Mouse (Mus musculus): ENCODE data around the gene Ufsp2. TPM values are rescaled to one million over a fixed set of nuclear protein-coding genes. Genes with fewer than 3 reads are reported as not detected.

Gene Ufsp2
- polyA plus RNA-seq, 1 experiment from 2014 or later = 93.0 TPM

- H3K9me3 ChIP-seq = no peaks in the 10 kb centered on the region
- 40% methylated on average over 4 of the region's 4 CpGs for WGBS
- no peak overlapping the region for H3K4me2 ChIP-seq (replicated peaks)
- no peak overlapping the region for H3K27ac ChIP-seq
- no peak overlapping the region for H3K4me3 ChIP-seq
- H3K9ac ChIP-seq = no peak overlapping the region
- H3K36me3 ChIP-seq = no peaks in the 10 kb centered on the region
- peaks cover 7% of the 10 kb centered on the region; the same call in 1 of the 2 replicates for H3K4me1 ChIP-seq
- no peak for ATAC-seq (ENCODE audit: low FRiP score, low read depth)
- no peaks in the 10 kb centered on the region for H3K27me3 ChIP-seq
Observed at GRCm38 (mm10) chr8:46024392-46024791, 49.1 kb downstream of the Ufsp2 start.

DNA sequence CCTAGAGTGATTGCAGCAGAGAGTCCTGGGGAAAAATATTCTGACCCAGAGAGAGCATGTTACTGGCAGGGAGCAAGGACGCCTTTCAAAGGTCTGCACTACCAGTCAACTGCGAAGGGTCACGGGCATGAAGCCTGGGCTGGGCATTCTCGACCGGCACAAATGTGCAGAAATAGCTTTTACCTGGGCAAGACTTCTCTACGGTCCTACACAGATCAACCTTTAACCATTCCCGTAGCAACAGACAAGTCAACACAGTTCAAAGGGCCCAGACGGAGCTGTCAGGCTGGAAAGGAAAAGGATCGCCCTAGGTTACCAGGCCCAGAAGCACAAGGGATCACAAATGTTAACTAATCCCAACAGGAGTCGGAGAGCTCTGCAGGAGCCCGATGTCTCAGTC lies 60.9 kb downstream of the Ufsp2 start:
- 75% methylated on average over 11 of the region's 11 CpGs for WGBS
- no peak overlapping the region for H3K9ac ChIP-seq
- no peak overlapping the region for H3K4me2 ChIP-seq (replicated peaks)
- H3K36me3 ChIP-seq = peaks cover 29% of the 10 kb centered on the region
- H3K27ac ChIP-seq = no peak overlapping the region
- H3K4me3 ChIP-seq = no peak overlapping the region
- ATAC-seq (ENCODE audit: low FRiP score, low read depth) = no peak
- peaks cover 5% of the 10 kb centered on the region; the same call in 1 of the 2 replicates for H3K4me1 ChIP-seq
- no peaks in the 10 kb centered on the region for H3K9me3 ChIP-seq
- H3K27me3 ChIP-seq = no peaks in the 10 kb centered on the region

DNA sequence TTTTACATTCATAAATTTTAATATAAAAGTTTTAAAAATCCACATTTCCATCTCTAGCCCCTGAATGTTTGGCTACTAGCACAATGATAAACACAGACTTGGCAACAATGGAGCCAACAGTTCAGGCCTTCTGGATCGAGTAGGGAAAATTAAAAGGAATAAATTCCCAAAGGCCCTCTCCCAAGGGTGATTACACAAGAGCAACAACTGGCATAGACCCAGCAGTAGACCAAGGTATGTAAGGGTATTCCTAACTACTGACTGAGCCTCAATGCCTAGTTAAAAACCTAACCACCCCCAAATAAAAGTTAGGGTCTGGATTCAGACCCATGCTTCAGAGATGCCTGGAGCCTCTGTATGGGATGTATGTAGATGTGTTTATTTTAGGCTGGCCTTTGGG lies 64.3 kb downstream of the Ufsp2 start:
- Histone ChIP-seq H3K27me3 (no peaks in the 10 kb centered on the region), H3K4me3 (no peak overlapping the region), H3K9ac (no peak overlapping the region), H3K27ac (no peak overlapping the region), H3K9me3 (no peaks in the 10 kb centered on the region), H3K36me3 (peaks cover 39% of the 10 kb centered on the region), H3K4me2 (replicated peaks) (no peak overlapping the region), H3K4me1 (no peaks in the 10 kb centered on the region)
- no peak for ATAC-seq (ENCODE audit: low FRiP score, low read depth)
- WGBS = 63% methylated on average over 1 of the region's 1 CpGs

DNA sequence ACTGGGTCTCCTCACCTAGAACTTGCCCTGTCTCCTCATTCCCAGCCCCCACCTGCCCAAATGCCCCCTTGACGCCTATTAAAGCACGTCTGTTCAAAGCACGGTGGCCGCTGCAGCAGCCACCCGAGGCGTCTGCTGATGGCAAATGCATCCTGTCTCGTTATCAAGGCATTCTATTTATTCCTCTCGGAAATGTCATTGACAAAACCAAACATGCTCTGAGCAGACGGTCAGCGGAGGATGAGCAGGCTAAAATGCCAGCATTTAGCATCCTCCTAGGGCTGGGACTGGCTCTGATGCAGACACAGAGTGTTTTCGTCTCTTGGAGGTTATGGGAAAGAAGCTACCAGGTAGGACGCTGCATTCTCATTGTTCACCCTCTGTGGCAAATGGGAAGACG lies 64.9 kb downstream of the Ufsp2 start:
- WGBS = 53% methylated on average over 13 of the region's 13 CpGs
- no peak overlapping the region for H3K27ac ChIP-seq

More for the DNA sequence above, 64.9 kb downstream of the Ufsp2 start:
- Histone ChIP-seq H3K36me3 (peaks cover 39% of the 10 kb centered on the region), H3K9me3 (no peaks in the 10 kb centered on the region), H3K4me3 (no peak overlapping the region), H3K27me3 (no peaks in the 10 kb centered on the region), H3K9ac (no peak overlapping the region; the same call in 1 of the 2 replicates), H3K4me1 (no peaks in the 10 kb centered on the region), H3K4me2 (replicated peaks) (no peak overlapping the region)
- ATAC-seq (ENCODE audit: low FRiP score, low read depth) = no peak

Other genes with a start within 250 kb of the Ufsp2 start
- gene Pdlim3, start 90.1 kb upstream of the Ufsp2 start, polyA plus RNA-seq (2015; fragmentation: Nextera tagmentation; extraction: Ambion mirVana) = 46.0 and 52.5 TPM in 2 replicates
- gene Ccdc110, start 40.9 kb upstream of the Ufsp2 start, polyA plus RNA-seq (2015; fragmentation: Nextera tagmentation; extraction: Ambion mirVana) = 0.14 and 0.23 TPM in 2 replicates
- gene 1700029J07Rik, start 276 bp upstream of the Ufsp2 start, polyA plus RNA-seq (2015; fragmentation: Nextera tagmentation; extraction: Ambion mirVana) = 3.3 and 3.7 TPM in 2 replicates
- gene Lrp2bp, start 23.8 kb downstream of the Ufsp2 start, polyA plus RNA-seq (2015; fragmentation: Nextera tagmentation; extraction: Ambion mirVana) = 0.28 and 0.49 TPM in 2 replicates
- gene Ankrd37, start 30.2 kb downstream of the Ufsp2 start, polyA plus RNA-seq (2015; fragmentation: Nextera tagmentation; extraction: Ambion mirVana) = 19.5 and 20.4 TPM in 2 replicates
- gene Cfap97, start 176.2 kb downstream of the Ufsp2 start, polyA plus RNA-seq (2015; fragmentation: Nextera tagmentation; extraction: Ambion mirVana) = 29.3 and 30.1 TPM in 2 replicates
- 5.9 and 6.6 TPM in 2 replicates for gene Snx25, start 176.6 kb downstream of the Ufsp2 start, polyA plus RNA-seq (2015; fragmentation: Nextera tagmentation; extraction: Ambion mirVana)
- gene Slc25a4, start 235.8 kb downstream of the Ufsp2 start, polyA plus RNA-seq (2015; fragmentation: Nextera tagmentation; extraction: Ambion mirVana) = 513 and 539 TPM in 2 replicates

Measured in limb, embryonic 13.5 days (tissue).